Mouse (Mus musculus): ENCODE results near the gene Pdha2. TPM values are rescaled to one million over a fixed set of nuclear protein-coding genes. Genes with fewer than 3 reads are reported as not detected.

Gene Pdha2
- polyA plus RNA-seq, 1 experiment = not detected

GRCm38 (mm10) chr3:141214789-141215188 lies 2.6 kb upstream of the Pdha2 start:
- Histone ChIP-seq H3K4me1 (ENCODE audit: control insufficient read depth, insufficient read depth, low read length) (no peaks in the 10 kb centered on the region), H3K4me3 (ENCODE audit: insufficient read depth, low read length) (no peak overlapping the region), H3K27ac (ENCODE audit: insufficient read depth, low read depth, low read length) (no peak overlapping the region)
- TF ChIP-seq POLR2A (IDR thresholded peaks at IDR 0.05; ENCODE audit: borderline replicate concordance, low read depth, low read length) = no peak
- no peak for TF ChIP-seq CTCF (IDR thresholded peaks at IDR 0.05; ENCODE audit: low read depth, low read length)

GRCm38 (mm10) chr3:141214197-141214596 lies 2.0 kb upstream of the Pdha2 start:
- TF ChIP-seq POLR2A (IDR thresholded peaks at IDR 0.05; ENCODE audit: borderline replicate concordance, low read depth, low read length) (no peak), CTCF (IDR thresholded peaks at IDR 0.05; ENCODE audit: low read depth, low read length) (no peak)
- Histone ChIP-seq H3K27ac (ENCODE audit: insufficient read depth, low read depth, low read length) (no peak overlapping the region), H3K4me3 (ENCODE audit: insufficient read depth, low read length) (no peak overlapping the region), H3K4me1 (ENCODE audit: control insufficient read depth, insufficient read depth, low read length) (no peaks in the 10 kb centered on the region)

GRCm38 (mm10) chr3:141211644-141212043 lies 511 bp downstream of the Pdha2 start:
- H3K4me3 ChIP-seq (ENCODE audit: insufficient read depth, low read length) = no peak overlapping the region
- H3K4me1 ChIP-seq (ENCODE audit: control insufficient read depth, insufficient read depth, low read length) = no peaks in the 10 kb centered on the region
- H3K27ac ChIP-seq (ENCODE audit: insufficient read depth, low read depth, low read length) = no peak overlapping the region
- no peak for TF ChIP-seq POLR2A (IDR thresholded peaks at IDR 0.05; ENCODE audit: borderline replicate concordance, low read depth, low read length)
- TF ChIP-seq CTCF (IDR thresholded peaks at IDR 0.05; ENCODE audit: low read depth, low read length) = no peak

- no peak for TF ChIP-seq CTCF (IDR thresholded peaks at IDR 0.05; ENCODE audit: low read depth, low read length)
- TF ChIP-seq POLR2A (IDR thresholded peaks at IDR 0.05; ENCODE audit: borderline replicate concordance, low read depth, low read length) = no peak
- Histone ChIP-seq H3K4me1 (ENCODE audit: control insufficient read depth, insufficient read depth, low read length) (no peaks in the 10 kb centered on the region), H3K4me3 (ENCODE audit: insufficient read depth, low read length) (no peak overlapping the region), H3K27ac (ENCODE audit: insufficient read depth, low read depth, low read length) (no peak overlapping the region)
Measured at GRCm38 (mm10) chr3:141201766-141202165, 10.4 kb downstream of the Pdha2 start.

DNA sequence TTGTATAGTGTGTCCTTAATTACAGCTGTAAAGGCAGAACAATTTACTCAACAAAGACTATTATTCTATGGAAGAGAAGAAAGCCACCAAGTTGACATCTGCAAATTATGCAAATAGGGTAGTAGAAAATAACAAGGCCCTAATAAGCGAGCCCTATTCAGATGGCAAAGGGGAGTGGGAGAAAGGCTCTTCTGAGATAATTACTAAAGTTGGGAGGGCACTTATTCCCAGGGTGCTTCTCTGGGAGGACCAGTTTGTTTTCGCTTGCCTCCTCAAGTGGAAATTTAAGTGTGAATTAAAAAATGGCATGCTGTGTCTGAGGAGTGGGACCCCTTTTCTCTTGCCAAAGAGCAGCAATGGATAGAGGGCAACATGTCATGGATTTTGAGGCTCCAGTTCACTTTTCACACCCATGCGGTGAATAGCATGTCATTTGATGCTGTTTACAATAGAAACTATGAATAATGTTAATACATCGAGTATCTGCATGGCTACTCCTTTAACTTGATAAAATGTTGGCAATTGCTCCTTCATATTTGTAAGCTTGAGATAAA lies 14.8 kb downstream of the Pdha2 start:
- H3K4me3 ChIP-seq (ENCODE audit: insufficient read depth, low read length) = no peak overlapping the region
- TF ChIP-seq POLR2A (IDR thresholded peaks at IDR 0.05; ENCODE audit: borderline replicate concordance, low read depth, low read length) (no peak), CTCF (IDR thresholded peaks at IDR 0.05; ENCODE audit: low read depth, low read length) (no peak)
- H3K4me1 ChIP-seq (ENCODE audit: control insufficient read depth, insufficient read depth, low read length) = no peaks in the 10 kb centered on the region
- no peak overlapping the region for H3K27ac ChIP-seq (ENCODE audit: insufficient read depth, low read depth, low read length)

GRCm38 (mm10) chr3:141191653-141192052 lies 20.5 kb downstream of the Pdha2 start:
- Histone ChIP-seq H3K27ac (ENCODE audit: insufficient read depth, low read depth, low read length) (peak overlapping the region; percentile 48), H3K4me1 (ENCODE audit: control insufficient read depth, insufficient read depth, low read length) (no peaks in the 10 kb centered on the region), H3K4me3 (ENCODE audit: insufficient read depth, low read length) (no peak overlapping the region)
- no peak for TF ChIP-seq CTCF (IDR thresholded peaks at IDR 0.05; ENCODE audit: low read depth, low read length)
- no peak for TF ChIP-seq POLR2A (IDR thresholded peaks at IDR 0.05; ENCODE audit: borderline replicate concordance, low read depth, low read length)

GRCm38 (mm10) chr3:141190429-141190828 lies 21.7 kb downstream of the Pdha2 start:
- TF ChIP-seq CTCF (IDR thresholded peaks at IDR 0.05; ENCODE audit: low read depth, low read length) (no peak), POLR2A (IDR thresholded peaks at IDR 0.05; ENCODE audit: borderline replicate concordance, low read depth, low read length) (no peak)
- Histone ChIP-seq H3K27ac (ENCODE audit: insufficient read depth, low read depth, low read length) (no peak overlapping the region), H3K4me3 (ENCODE audit: insufficient read depth, low read length) (no peak overlapping the region), H3K4me1 (ENCODE audit: control insufficient read depth, insufficient read depth, low read length) (no peaks in the 10 kb centered on the region)

GRCm38 (mm10) chr3:141160986-141161385 lies 51.2 kb downstream of the Pdha2 start:
- TF ChIP-seq POLR2A (IDR thresholded peaks at IDR 0.05; ENCODE audit: borderline replicate concordance, low read depth, low read length) (no peak), CTCF (IDR thresholded peaks at IDR 0.05; ENCODE audit: low read depth, low read length) (no peak)
- H3K4me3 ChIP-seq (ENCODE audit: insufficient read depth, low read length) = no peak overlapping the region
- no peaks in the 10 kb centered on the region for H3K4me1 ChIP-seq (ENCODE audit: control insufficient read depth, insufficient read depth, low read length)
- no peak overlapping the region for H3K27ac ChIP-seq (ENCODE audit: insufficient read depth, low read depth, low read length)

Measured in bone marrow macrophage, adult 2 months (primary cell).